In genomic region chr11:70028401-70029129, GRCm38 (mm10) we compare ENCODE assay signal across 8 mouse cellular contexts. TPM values are rescaled to one million over a fixed set of nuclear protein-coding genes. Genes with fewer than 3 reads are reported as not detected.
DNase-seq lines count a peak whose midpoint lies in the region; ATAC-seq and TF ChIP-seq lines count a peak whose summit lies in the region.

No protein-coding gene starts in this region.

- no peak for TF ChIP-seq EP300 in heart, postnatal 0 days (IDR thresholded peaks at IDR 0.05; ENCODE audit: low read depth)

- H3K4me3 ChIP-seq in heart, postnatal 0 days (ENCODE audit: low read depth, low read length): peak overlapping the region; percentile 6; the same call in 1 of the 2 replicates
- H3K4me3 ChIP-seq in midbrain, embryonic 10.5 days: peak overlapping the region; percentile 57

- H3K4me1 ChIP-seq in heart, postnatal 0 days (ENCODE audit: control insufficient read depth, insufficient read depth): peaks cover 19% of the 10 kb centered on the region; the same call in 1 of the 2 replicates
- peaks cover 77% of the 10 kb centered on the region for H3K4me1 ChIP-seq in midbrain, embryonic 10.5 days

- ATAC-seq in heart, postnatal 0 days (ENCODE audit: insufficient read depth, low read depth): no peak
- ATAC-seq in megakaryocyte-erythroid progenitor cell, adult 5-6 weeks (replicated peaks; ENCODE audit: low FRiP score, low TSS enrichment, poor library complexity, severe bottlenecking): no peak

- H3K9me3 ChIP-seq in heart, postnatal 0 days (replicated peaks; ENCODE audit: control insufficient read depth, low read length): no peaks in the 10 kb centered on the region
- H3K9me3 ChIP-seq in midbrain, embryonic 10.5 days (replicated peaks): no peaks in the 10 kb centered on the region

- 25% methylated on average over 12 of the region's 12 CpGs for WGBS in heart, postnatal 0 days
- WGBS in midbrain, embryonic 10.5 days: 23% methylated on average over 12 of the region's 12 CpGs

- peaks cover 12% of the 10 kb centered on the region; the same call in 1 of the 2 replicates for H3K27me3 ChIP-seq in heart, postnatal 0 days (ENCODE audit: control insufficient read depth, insufficient read depth, low read length)
- no peaks in the 10 kb centered on the region for H3K27me3 ChIP-seq in midbrain, embryonic 10.5 days (ENCODE audit: low read depth, poor library complexity, severe bottlenecking)

- peak overlapping the region; percentile 56 for H3K27ac ChIP-seq in heart, postnatal 0 days (ENCODE audit: low read depth)
- peak overlapping the region; percentile 88 for H3K27ac ChIP-seq in midbrain, embryonic 10.5 days (replicated peaks)

- peaks cover 12% of the 10 kb centered on the region for H3K36me3 ChIP-seq in heart, postnatal 0 days (replicated peaks; ENCODE audit: control insufficient read depth, insufficient read depth, low read length)
- H3K36me3 ChIP-seq in midbrain, embryonic 10.5 days: peaks cover 32% of the 10 kb centered on the region

- peak overlapping the region; percentile 60 for H3K4me2 ChIP-seq in heart, postnatal 0 days (ENCODE audit: low read depth, low read length)

- DNase-seq in gastrocnemius, adult 18-20 months (ENCODE audit: low spot score): peak; percentile 41
- DNase-seq in gastrocnemius, adult 8-10 months (ENCODE audit: low spot score in 2 of 2): no peak
- peak; percentile 34 for DNase-seq in NIH3T3 (ENCODE audit: low read depth)
- DNase-seq in heart, postnatal 0 days (ENCODE audit: low spot score): no peak
- no peak for DNase-seq in midbrain, embryonic 10.5 days (ENCODE audit: low spot score)
- DNase-seq in adrenal gland, postnatal 14 days: no peak
- no peak for DNase-seq in c-Kit-positive CD71-positive TER-119-positive erythroid progenitor cells, embryonic 14.5 days (ENCODE audit: low spot score)

- TF ChIP-seq CTCF in heart, postnatal 0 days (IDR thresholded peaks at IDR 0.05; ENCODE audit: low read depth): no peak

- no peak overlapping the region for H3K9ac ChIP-seq in heart, postnatal 0 days (replicated peaks; ENCODE audit: low read depth, low read length)

RNA-seq across cellular contexts. Expression of gene Dlg4, which starts 11.8 kb away (rescaled TPM):
- total RNA-seq in gastrocnemius, adult 18-20 months (2021): 1 to 10 TPM; 3.4 to 5.3 TPM
- 1 to 10 TPM; 3.3 to 6.9 (median 4.2) TPM for total RNA-seq in gastrocnemius, adult 8-10 months (2022)
- total RNA-seq in heart, postnatal 0 days (2014; rRNA removed; ENCODE audit: low replicate concordance): 3.4 and 10.3 TPM in 2 replicates
- 2.2 TPM in 2 replicates for polyA plus RNA-seq in heart, postnatal 0 days (2015; fragmentation: Nextera tagmentation; extraction: Ambion mirVana)
- 16.6 and 23.8 TPM in 2 replicates for polyA plus RNA-seq in midbrain, embryonic 10.5 days (2016; fragmentation: Nextera tagmentation; extraction: Ambion mirVana)
- total RNA-seq in megakaryocyte-erythroid progenitor cell, adult 5-6 weeks (2014; fragmentation: Nextera tagmentation): 2.1 and 3.0 TPM in 2 replicates
- total RNA-seq in megakaryocyte-erythroid progenitor cell, adult 5-6 weeks (2017): 0.23 and 0.76 TPM in 2 replicates
- 31.9 and 37.0 TPM in 2 replicates for total RNA-seq in adrenal gland, postnatal 14 days (2021)

RNA-seq across cellular contexts. Expression of gene Acadvl, which starts 13.4 kb away (rescaled TPM):
- total RNA-seq in gastrocnemius, adult 18-20 months (2021): 100 to 1,000 TPM; 319 to 378 TPM
- total RNA-seq in gastrocnemius, adult 8-10 months (2022): 100 to 1,000 TPM; 288 to 338 (median 299) TPM
- 378 and 469 TPM in 2 replicates for total RNA-seq in heart, postnatal 0 days (2014; rRNA removed; ENCODE audit: low replicate concordance)
- 815 and 873 TPM in 2 replicates for polyA plus RNA-seq in heart, postnatal 0 days (2015; fragmentation: Nextera tagmentation; extraction: Ambion mirVana)
- polyA plus RNA-seq in midbrain, embryonic 10.5 days (2016; fragmentation: Nextera tagmentation; extraction: Ambion mirVana): 42.2 and 48.6 TPM in 2 replicates
- 50.8 and 85.0 TPM in 2 replicates for total RNA-seq in megakaryocyte-erythroid progenitor cell, adult 5-6 weeks (2014; fragmentation: Nextera tagmentation)
- 58.1 and 70.7 TPM in 2 replicates for total RNA-seq in megakaryocyte-erythroid progenitor cell, adult 5-6 weeks (2017)
- total RNA-seq in adrenal gland, postnatal 14 days (2021): 1,177 and 1,207 TPM in 2 replicates

RNA-seq across cellular contexts. Expression of gene Asgr1, which starts 25.3 kb away (rescaled TPM):
- total RNA-seq in gastrocnemius, adult 18-20 months (2021): not detected
- not detected for total RNA-seq in gastrocnemius, adult 8-10 months (2022)
- not detected in 2 replicates for total RNA-seq in heart, postnatal 0 days (2014; rRNA removed; ENCODE audit: low replicate concordance)
- polyA plus RNA-seq in heart, postnatal 0 days (2015; fragmentation: Nextera tagmentation; extraction: Ambion mirVana): not detected in 2 replicates
- 0.58 and 0.73 TPM in 2 replicates for polyA plus RNA-seq in midbrain, embryonic 10.5 days (2016; fragmentation: Nextera tagmentation; extraction: Ambion mirVana)
- not detected in 2 replicates for total RNA-seq in megakaryocyte-erythroid progenitor cell, adult 5-6 weeks (2014; fragmentation: Nextera tagmentation)
- total RNA-seq in megakaryocyte-erythroid progenitor cell, adult 5-6 weeks (2017): not detected in 2 replicates
- 2.2 and 47.3 TPM in 2 replicates for total RNA-seq in adrenal gland, postnatal 14 days (2021)

RNA-seq across cellular contexts. Expression of gene Dvl2, which starts 28.2 kb away (rescaled TPM):
- 1 to 10 TPM; 3.5 to 4.3 TPM for total RNA-seq in gastrocnemius, adult 18-20 months (2021)
- total RNA-seq in gastrocnemius, adult 8-10 months (2022): 1 to 10 TPM; 3.8 to 5.2 (median 4.5) TPM
- total RNA-seq in heart, postnatal 0 days (2014; rRNA removed; ENCODE audit: low replicate concordance): 10.8 TPM in 2 replicates
- 6.5 and 7.5 TPM in 2 replicates for polyA plus RNA-seq in heart, postnatal 0 days (2015; fragmentation: Nextera tagmentation; extraction: Ambion mirVana)
- polyA plus RNA-seq in midbrain, embryonic 10.5 days (2016; fragmentation: Nextera tagmentation; extraction: Ambion mirVana): 52.1 and 54.1 TPM in 2 replicates
- 20.3 and 30.0 TPM in 2 replicates for total RNA-seq in megakaryocyte-erythroid progenitor cell, adult 5-6 weeks (2014; fragmentation: Nextera tagmentation)
- total RNA-seq in megakaryocyte-erythroid progenitor cell, adult 5-6 weeks (2017): 15.8 and 20.8 TPM in 2 replicates
- total RNA-seq in adrenal gland, postnatal 14 days (2021): 16.0 and 23.1 TPM in 2 replicates

RNA-seq across cellular contexts. Expression of gene Phf23, which starts 33.0 kb away (rescaled TPM):
- total RNA-seq in gastrocnemius, adult 18-20 months (2021): 10 to 100 TPM; 18.0 to 19.2 TPM
- total RNA-seq in gastrocnemius, adult 8-10 months (2022): 10 to 100 TPM; 20.5 to 28.5 (median 23.0) TPM
- total RNA-seq in heart, postnatal 0 days (2014; rRNA removed; ENCODE audit: low replicate concordance): 27.4 and 54.8 TPM in 2 replicates
- 30.3 and 34.2 TPM in 2 replicates for polyA plus RNA-seq in heart, postnatal 0 days (2015; fragmentation: Nextera tagmentation; extraction: Ambion mirVana)
- polyA plus RNA-seq in midbrain, embryonic 10.5 days (2016; fragmentation: Nextera tagmentation; extraction: Ambion mirVana): 95.1 and 96.3 TPM in 2 replicates
- total RNA-seq in megakaryocyte-erythroid progenitor cell, adult 5-6 weeks (2014; fragmentation: Nextera tagmentation): 49.1 and 53.9 TPM in 2 replicates
- 46.2 and 53.7 TPM in 2 replicates for total RNA-seq in megakaryocyte-erythroid progenitor cell, adult 5-6 weeks (2017)
- 47.3 and 53.2 TPM in 2 replicates for total RNA-seq in adrenal gland, postnatal 14 days (2021)

Comparison
In these comparisons a context has a peak if more than half of its experiments do, and no peak if none do; other contexts are left out.
1. DNase-seq: peak in gastrocnemius, adult 18-20 months (single experiment) and NIH3T3 (single experiment); none in gastrocnemius, adult 8-10 months (0 of 2), heart, postnatal 0 days (single experiment), midbrain, embryonic 10.5 days (single experiment), adrenal gland, postnatal 14 days (single experiment) and c-Kit-positive CD71-positive TER-119-positive erythroid progenitor cells, embryonic 14.5 days (single experiment).